Mouse (Mus musculus) spleen, embryonic (tissue): ENCODE data around the gene Gaa.

Source experiments
- CTCF ChIA-PET: fragments of 350-600 bp; sonication (Branson Sonifier 250); formaldehyde crosslinking; loops from one replicate; lab custom pipeline; 2022; lab: Charles Lee

The Gaa gene

DNA sequence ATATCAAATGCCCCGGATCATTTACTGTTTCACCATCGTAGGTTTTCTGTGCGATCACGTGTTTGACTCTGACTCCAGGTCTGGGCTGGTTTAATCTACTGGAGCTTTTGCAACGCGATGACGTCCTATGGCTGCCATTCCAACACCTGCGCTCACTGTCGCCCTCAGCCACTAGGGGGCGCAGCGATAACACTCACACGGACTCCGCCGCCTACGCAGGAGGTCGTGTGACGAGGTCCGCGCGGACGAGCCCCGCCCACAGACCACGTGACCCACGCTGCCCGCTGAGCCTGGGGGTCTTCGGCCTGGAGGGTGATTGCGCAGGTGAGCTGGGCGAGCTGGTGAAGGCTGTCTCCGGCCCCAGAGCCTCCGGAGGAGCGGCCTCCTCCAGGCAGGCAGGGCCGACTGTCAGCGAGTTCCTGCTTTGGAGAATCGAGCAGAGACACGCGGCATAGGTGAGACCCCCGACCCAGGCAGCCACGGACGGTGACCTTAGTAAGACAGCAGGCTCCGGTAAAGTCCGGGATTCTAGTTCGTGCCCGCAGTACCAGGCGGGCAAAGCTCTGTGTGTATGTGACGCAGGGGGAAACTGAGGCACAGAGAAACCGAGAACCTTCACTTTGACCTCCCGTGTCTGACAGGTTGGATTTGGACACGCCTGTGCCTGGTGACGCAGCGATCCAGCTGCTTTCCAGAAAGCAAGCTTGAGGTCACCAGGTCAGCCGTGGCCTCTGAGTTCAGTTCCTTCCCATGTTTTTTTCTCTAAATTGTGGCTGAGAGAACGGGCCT is at the start of gene Gaa:
TSS of gene Gaa (plus strand) at position 120 of the 789 bp plus-strand sequence.
- CTCF ChIA-PET: interaction anchor here (0.6 to 1.5 kb wide), 2 partner anchors 32 to 1245 kb away, joined by 4 to 6 read pairs; partner anchors contain the start of gene Eif4a3

- CTCF ChIA-PET: no interaction called here
These were observed 47.7 kb upstream of the Gaa start for GRCm38 (mm10) chr11:119219816-119220465.

DNA sequence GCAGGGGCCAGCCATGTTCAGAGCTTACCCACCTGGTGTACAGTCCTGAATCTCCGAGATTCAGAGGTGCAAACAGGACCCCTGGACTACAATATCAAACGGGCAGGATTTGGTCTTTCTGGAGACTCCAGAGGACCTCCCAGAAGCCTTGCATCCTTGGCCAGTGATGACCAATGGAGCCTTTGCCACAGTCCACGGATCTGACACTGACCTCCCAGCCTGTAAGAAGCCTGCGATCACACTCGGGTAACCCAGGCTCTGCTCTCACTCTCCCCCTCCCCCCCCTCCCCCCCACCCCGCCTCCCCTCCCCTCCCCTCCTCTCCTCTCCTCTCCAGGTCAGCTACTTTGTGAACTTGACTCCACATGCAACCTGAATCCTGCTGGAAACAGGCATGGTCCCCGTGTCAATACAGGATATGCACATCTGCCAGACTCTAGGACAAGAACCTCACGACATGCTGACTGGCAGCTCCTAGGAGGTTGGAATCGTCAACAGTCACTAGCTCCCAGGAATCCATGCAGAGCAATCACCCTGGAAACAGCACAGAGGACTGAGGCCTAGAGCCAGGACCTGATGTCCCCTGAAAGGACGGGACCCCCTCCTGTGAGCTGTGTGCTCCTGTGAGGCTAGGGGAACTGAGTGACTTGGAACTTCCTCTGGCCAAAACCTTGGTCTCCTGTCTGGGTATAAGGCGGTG is 45.7 kb upstream of the Gaa start:
- CTCF ChIA-PET: no interaction called here

DNA sequence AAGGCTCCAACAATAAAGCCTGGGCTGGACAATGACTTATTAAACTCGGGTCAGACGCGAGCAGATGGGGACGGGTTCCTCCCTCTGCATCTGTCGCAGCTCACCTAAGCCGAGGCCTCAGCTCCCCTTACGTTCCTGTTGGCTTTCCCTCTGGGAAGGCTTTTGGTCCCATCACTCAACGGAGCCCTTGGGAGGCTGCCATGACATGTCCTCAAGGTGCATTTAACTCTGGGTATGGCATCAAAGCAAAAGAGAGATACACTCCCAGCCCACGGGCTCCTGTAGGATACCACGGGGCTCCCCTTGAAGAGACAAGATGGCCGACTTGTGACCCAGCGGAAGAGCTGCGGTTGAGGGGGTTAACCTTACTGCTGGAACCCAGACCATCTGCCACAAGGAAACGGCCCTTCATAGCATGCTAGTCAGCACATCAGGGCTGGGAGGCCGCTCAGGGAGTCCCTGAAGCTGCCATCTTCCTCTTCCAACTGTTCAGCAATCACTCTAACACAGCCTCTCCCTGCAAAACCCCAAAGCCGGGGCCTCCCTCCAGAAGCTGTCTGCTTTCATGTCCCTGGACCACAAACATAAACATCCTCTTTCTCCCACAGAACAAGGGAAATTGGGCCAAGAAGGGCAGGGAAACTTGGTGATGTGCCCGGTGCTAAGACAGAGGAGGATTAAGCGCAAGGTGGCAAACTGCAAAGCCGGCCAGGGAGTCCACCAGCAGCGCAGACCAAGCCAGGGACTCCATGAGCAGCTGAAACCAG is 44.4 kb upstream of the Gaa start:
- CTCF ChIA-PET: no interaction called here

DNA sequence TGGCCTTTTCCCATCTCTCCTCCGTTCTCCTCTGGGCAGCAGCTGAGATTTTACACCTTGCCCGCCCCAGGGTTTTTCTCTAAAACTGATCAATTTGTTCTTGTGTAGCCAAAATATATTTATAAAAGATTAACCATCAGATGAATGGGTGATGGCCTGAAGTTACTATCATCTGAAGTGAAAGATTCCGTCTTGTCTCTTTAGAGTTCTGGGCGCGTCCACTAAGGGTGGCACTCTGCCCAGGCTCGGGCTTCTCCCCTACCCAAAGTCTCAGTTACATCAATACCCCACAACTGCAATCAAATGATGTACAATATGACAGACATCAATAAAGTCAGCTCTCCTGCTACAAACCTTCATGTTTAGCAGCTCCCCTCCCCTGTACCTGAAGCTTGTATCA is 42.8 kb upstream of the Gaa start:
- CTCF ChIA-PET: no interaction called here

DNA sequence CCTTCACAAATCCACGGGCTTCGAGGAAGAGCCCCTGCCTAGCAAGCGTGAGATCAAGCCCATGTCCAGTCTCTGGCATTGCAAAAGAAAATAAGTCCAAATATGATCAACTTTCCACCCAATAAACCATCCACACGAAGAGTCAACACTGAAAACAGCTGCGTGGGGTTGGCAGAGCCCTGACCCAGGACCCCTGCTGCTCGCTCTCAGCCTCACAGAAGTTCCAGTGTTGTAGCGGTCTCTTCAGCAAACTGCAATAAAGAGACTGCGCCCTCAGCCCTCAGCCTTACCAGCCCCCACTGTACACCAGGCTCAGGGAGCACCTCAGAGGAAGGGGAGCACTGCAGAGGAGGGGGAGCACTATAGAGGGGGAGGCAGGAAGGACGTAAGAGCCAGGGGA is 42.1 kb upstream of the Gaa start:
- CTCF ChIA-PET: no interaction called here

DNA sequence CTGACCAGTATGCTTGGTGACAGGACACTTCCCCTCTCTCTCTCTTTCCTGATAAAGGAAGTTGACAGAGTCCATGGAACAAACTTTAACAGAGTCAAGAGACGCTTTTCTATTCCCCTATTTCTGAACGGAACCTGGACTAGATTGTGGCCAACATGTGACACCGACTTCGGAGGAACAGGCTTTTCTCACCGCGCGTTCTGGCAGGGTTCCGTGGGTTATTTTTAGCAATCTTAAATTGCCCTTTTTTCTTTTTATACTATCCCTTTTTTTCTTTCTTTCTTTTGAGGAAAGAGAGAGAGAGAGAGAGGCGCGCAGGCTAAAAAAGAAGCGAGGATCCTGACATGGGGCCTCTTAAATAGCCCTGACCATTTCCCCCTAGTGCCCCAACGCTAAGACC is 40.1 kb upstream of the Gaa start:
- CTCF ChIA-PET: interaction anchor here (1.2 kb wide), 1 partner anchor 11 kb away, joined by 3 read pairs; no protein-coding TSS in a partner anchor

- CTCF ChIA-PET: interaction anchor here (1.2 kb wide), 1 partner anchor 10 kb away, joined by 3 read pairs; no protein-coding TSS in a partner anchor
These were observed 39.5 kb upstream of the Gaa start, which contains the start of the genes Tbc1d16 and Ccdc40 for GRCm38 (mm10) chr11:119228091-119228781. Gene Tbc1d16, minus strand, starts transcription at chr11:119228499. Gene Ccdc40, plus strand, starts transcription at chr11:119228572.

DNA sequence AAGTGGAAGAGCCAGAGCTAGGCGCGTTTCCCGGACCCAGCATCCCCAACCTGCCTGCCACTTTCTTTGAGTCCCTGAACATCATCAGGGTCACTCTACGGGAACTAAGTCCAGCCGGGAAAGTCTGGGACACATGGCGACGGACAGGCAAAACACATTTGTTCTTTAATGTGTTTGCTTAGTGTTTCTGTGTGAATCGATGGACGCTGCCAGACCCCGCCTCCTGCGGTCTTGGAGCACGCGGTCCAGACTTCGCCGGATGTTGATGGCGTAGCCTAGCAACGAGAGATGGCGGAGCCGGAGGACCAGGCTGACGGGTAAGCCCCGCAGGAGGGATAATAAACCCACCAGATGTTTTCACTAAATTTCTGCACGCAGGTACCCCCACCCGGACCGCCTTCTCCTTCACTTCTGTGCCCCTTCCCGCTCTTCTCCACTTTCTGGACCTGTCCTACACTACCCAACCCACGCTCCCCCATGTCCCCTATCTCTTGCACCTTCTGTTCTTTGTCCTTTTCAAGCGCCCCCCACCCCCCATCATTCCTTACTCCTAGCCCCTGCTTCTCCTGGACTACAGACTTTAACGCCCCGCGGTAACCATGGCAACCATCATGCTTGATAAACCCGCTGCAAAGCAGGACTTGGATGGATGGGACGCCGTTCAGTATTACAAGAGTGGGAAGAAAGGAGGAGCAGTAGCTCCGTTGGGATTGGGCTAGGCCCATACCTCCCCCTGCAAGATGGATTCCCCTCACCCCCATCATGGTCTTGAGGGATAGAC is 38.7 kb upstream of the Gaa start:
- CTCF ChIA-PET: interaction anchor here (0.7 kb wide), 1 partner anchor 205 kb away, joined by 7 read pairs; no protein-coding TSS in a partner anchor

DNA sequence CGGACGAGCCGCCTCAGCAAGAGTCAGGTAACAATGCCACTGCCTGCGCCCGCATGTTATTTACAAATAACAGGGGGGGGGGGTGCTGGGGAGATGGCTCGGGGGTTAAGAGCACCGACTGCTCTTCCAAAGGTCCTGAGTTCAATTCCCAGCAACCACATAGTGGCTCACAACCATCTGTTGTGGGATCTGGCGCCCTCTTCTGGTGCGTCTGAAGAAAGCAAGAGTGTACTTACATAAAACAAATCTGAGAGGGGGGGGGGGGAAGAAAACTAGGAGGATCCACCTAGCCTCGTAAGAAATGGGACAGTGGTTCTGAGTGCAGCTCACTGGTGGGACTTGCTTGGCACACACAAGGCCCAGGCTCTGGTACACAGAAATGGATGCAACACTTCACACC is 32.9 kb upstream of the Gaa start:
- CTCF ChIA-PET: no interaction called here

- CTCF ChIA-PET: no interaction called here
These were observed 32.1 kb upstream of the Gaa start for GRCm38 (mm10) chr11:119235596-119235995.

GRCm38 (mm10) chr11:119236354-119236753 is 31.3 kb upstream of the Gaa start:
- CTCF ChIA-PET: interaction anchor here (1.3 kb wide), 1 partner anchor 185 kb away, joined by 3 read pairs; no protein-coding TSS in a partner anchor

GRCm38 (mm10) chr11:119237007-119237406 is 30.7 kb upstream of the Gaa start:
- CTCF ChIA-PET: interaction anchor here (0.6 to 1.3 kb wide), 4 partner anchors 12 to 186 kb away, joined by 3 to 10 read pairs (median 4); no protein-coding TSS in a partner anchor

DNA sequence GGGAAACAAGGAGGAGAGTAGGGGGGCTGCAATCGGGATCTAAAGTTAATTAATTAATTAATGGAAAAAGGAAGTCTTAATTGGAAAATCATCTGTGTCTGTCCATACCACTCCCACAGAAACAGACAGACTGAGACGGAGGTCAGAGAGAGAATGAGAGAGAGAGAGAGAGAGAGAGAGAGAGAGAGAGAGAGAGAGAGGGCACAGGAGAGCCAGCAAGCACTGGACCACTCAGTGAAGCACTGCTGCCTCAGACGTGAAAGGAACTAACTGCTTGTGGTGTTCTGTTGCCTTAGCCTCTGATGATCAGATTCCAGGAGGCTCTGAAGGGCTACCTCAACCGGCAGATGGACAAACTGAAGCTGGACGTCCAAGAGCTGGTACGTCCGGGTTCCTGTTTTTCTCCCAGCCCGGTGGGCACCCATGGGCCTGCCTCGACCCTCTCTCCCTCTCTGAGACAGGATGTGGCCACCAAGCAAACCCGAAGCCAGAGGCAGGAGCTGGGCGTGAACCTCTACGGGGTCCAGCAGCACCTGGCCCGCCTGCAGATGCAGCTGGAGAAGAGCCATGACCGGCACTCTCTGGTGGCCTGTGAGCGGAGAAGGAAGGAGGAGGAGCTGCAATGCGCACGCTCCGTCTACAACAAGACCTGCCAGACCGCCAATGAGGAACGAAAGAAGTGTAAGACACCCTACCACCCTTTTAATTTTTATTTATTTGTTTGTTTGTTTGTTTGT is 30.0 kb upstream of the Gaa start:
- CTCF ChIA-PET: interaction anchor here (0.6 to 1.3 kb wide), 7 partner anchors 10 to 1022 kb away, joined by 3 to 13 read pairs (median 3); no protein-coding TSS in a partner anchor

DNA sequence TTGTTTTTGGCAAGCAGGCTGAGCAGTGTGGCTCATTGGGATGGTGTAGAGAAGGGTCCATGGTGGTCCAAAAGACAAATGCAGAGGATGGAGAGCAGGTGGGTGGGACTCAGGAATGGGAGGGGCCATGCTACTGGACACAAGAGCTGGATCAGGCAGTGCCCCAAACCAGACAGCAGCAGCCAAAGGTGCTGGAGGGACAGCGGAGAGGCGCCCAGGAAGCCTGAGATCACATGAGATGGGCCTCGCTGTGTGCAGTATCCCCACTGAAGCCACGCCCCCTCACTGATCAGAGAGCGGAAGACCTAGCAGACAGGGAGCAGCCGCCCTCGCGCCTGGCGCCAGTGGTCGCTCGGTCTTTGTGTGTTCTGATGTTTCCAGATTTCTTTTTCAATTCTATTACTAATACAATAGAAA is 29.4 kb upstream of the Gaa start:
- CTCF ChIA-PET: interaction anchor here (0.6 to 1.2 kb wide), 5 partner anchors 11 to 1022 kb away, joined by 3 to 13 read pairs (median 3); no protein-coding TSS in a partner anchor

- CTCF ChIA-PET: no interaction called here
These were observed 28.2 kb upstream of the Gaa start for GRCm38 (mm10) chr11:119239480-119239879.

- CTCF ChIA-PET: interaction anchor here (0.6 kb wide), 1 partner anchor 770 kb away, joined by 9 read pairs; no protein-coding TSS in a partner anchor
These were observed 22.1 kb upstream of the Gaa start for GRCm38 (mm10) chr11:119245543-119245942.

DNA sequence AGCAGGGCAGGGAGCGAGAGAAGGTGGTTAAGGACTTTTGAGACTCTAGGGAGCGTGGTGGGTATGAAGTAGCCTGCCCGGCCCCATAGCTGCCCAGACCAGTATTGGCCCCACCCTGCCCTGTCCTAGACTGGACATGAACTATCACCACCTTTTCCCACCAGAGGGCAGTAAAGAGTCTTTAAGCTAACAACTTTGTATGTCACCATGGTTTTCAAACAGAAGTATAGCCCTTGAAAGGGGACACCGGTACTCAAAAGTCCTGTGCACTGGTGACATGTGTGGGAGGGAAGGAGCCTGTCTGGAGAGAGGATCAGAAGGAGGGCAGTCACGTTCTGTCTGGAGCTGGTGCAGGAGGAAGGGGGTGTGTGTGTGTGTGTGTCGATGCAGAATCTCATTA is 18.7 kb upstream of the Gaa start:
- CTCF ChIA-PET: interaction anchor here (0.5 to 0.8 kb wide), 2 partner anchors 12 to 987 kb away, joined by 5 to 10 read pairs; no protein-coding TSS in a partner anchor
